Mouse (Mus musculus) forelimb bud, embryonic 11.5 days (tissue): Measurements from ENCODE around the gene Gm45837.
"Not testable (repeated sequence)": the region's sequence is repeated elsewhere in the genome, so short reads cannot be mapped to it uniquely, and the experiment has no call there.

Experiments
- DNase-seq: peaks from one replicate; pipeline ENCODE4 v3.0.0-alpha.2; 2012; ENCODE audit warnings: low read depth, low spot score

The Gm45837 gene

DNA sequence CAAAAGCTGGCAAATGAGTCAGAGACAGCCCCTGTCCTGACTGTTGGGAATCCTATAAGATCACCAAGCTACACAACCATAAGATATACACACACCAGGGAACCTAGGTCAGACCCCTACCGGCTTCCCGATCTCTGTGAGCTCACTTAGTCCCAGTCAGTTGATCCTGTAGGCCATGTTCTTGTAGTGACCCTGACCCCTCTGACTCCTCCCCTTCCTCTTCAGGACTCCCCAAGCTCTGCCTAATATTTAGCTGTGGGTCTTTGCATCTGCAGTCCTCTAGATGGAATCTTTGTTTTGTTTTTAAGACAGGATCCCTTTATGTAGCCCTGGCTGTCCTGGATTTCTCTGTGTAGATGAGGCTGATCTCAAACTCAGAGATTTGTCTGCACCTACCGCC, 138.6 kb downstream of the Gm45837 start:
- no peak for DNase-seq

GRCm38 (mm10) chr7:101550686-101551485, 140.2 kb downstream of the Gm45837 start:
- DNase-seq = no peak

GRCm38 (mm10) chr7:101551530-101551929, 140.8 kb downstream of the Gm45837 start:
- no peak for DNase-seq

DNA sequence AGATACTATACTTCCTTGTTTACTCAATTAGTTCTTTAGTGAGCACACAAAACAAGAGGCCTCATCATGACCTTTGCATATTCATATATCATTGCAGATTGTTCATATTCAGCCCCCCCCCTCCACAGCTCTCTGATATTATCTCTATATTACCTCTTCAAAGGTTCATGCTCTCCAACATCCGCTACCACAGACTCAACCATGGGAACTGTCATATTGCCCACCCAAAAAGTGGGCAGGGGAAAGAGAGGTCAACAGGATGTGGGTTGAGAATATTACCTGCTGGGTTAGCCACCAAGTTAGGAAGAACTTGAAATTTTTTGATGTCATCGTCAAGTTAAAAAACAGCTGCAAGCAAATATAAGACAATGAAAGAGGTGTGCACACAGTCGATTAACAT, 144.8 kb downstream of the Gm45837 start:
- DNase-seq = not testable (repeated sequence)

- DNase-seq = no peak
Measured at GRCm38 (mm10) chr7:101557391-101557790, 146.7 kb downstream of the Gm45837 start.

- DNase-seq = not testable (repeated sequence)
Measured at GRCm38 (mm10) chr7:101559393-101559792, 148.7 kb downstream of the Gm45837 start.
